Mouse (Mus musculus): ENCODE data around the gene Gm6408.
A peak's percentile ranks its signal among the peaks of the same experiment; 100 is the strongest.
"Not testable (repeated sequence)": the region's sequence is repeated elsewhere in the genome, so short reads cannot be mapped to it uniquely, and the experiment has no call there.

The Gm6408 gene

DNA sequence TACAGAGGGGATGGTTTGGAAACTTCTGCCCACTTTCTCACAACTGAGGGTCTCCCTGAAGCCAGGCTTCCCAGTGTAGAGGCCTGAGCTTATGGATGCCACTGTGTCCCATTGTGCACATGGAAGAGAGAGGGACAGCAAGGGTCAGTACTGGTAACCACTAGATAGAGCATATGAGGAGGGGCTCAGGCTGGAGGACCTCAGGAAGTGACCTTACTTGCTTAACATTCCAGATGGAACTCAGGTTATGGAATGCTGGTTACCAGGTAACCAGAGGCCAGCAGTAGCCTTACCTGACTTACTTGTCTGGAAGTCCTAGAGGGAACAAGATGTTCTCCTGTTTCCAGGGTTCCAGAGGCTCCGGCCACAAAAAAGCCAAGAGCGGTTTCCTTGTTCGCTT, at the start of gene Gm6408:
TSS of gene Gm6408 (plus strand) at position 301 of the 400 bp plus-strand sequence.
- not testable (repeated sequence) for DNase-seq (ENCODE audit: low read depth, low spot score)

DNA sequence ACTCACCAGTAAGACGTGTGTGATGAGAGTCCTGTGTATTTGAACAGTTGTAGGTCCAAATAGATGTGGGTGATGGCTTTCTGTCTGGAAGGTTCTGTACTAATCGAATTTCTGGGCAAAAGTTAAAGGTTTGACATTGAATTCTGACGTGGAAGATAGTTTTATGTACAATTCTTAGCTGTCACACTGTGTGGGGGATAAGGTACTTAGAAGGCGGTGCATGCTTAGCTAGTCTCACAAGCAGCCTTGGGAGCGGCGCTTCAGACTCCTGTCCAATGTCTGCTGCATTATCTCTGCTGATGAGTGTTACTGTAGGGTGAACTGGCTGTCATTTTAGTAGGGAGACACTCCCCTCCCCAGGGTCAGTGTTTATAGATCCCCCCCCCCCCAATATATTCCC, 49.3 kb upstream of the Gm6408 start:
- DNase-seq (ENCODE audit: low read depth, low spot score) = no peak

DNA sequence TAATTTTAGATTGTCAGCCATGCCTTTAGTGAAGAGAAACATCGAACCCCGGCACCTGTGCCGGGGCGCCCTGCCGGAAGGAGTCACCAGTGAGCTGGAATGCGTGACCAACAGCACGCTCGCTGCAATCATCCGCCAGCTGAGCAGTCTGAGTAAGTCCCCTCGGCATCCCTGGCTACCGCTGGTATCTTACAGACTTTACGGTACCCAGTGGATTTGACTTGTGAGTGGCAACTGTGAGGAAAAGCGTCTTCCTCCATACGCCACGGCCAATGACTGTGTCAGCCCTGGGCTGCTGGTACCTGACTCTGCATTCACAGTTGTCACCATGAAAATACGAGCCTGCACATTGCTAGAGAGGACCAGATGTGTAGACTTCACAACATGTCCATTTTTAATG, 46.4 kb upstream of the Gm6408 start:
- no peak for DNase-seq (ENCODE audit: low read depth, low spot score)

DNA sequence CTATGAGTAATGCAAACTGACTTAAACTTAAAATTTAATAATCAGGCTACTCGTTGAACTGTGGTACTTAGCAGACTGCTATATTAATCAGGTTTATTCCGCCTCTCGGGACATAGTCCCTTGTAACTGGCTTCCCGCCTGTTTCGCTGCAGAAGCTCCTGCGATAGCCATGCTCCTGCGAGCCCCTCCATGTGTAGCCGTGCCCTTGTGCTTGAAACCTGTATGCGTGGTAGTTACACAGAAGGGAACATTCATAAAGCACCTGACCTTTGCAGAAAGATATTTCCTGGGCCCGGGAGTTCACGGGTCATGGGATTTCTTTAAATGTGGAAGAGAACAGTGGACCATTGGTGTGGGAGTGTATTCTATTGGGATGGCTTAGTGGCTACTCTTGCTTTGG, 45.0 kb upstream of the Gm6408 start:
- DNase-seq (ENCODE audit: low read depth, low spot score) = no peak

DNA sequence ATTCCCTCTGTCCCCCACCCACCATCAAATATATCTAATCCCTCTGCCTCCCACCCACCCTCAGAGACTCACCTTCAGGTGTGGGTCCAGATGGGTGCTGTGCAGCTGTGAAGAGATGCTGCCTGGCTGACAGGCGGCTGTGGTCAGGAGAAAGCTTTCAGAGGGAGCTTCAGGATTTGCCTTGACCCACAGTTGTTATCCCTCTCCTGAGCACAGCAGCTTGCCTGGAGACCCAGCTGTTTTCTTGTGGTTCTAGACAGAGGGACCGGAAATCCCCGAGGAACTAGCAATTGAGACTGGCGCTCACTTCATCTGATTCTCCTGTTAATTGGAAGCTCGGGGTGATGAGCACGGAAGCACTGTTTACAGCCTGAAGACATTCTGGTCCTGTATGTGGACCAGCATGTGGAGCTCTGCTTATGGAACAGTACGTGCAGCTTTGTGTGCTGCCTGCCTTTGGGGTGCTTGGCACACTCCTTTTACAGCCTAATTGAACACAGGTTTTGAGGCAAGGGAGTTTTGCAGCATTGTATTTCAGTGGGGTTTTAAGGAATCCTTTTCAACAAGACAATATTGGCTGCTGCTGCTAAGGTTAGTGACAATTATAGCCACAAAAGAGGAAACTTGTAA, 42.5 kb upstream of the Gm6408 start:
- no peak for DNase-seq (ENCODE audit: low read depth, low spot score)

DNA sequence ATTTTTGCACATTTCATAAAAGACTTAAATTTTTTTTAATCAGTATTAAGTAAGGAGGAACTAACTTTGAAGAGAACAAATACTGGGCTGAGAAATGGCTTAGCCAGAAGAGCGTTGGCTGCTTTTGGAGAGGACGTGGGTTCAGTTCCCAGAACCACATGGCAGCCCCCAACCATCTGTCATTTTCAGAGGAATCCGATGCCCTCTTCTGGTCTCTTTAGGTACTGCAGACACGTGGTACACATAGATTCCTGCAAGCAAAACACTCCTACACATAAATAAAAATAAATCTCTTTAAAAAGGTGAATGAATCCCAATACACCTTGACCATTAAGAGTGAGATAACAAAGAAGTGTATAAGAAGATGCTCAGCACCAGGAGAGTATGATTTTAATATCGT, 41.5 kb upstream of the Gm6408 start:
- DNase-seq (ENCODE audit: low read depth, low spot score) = peak; percentile 9

DNA sequence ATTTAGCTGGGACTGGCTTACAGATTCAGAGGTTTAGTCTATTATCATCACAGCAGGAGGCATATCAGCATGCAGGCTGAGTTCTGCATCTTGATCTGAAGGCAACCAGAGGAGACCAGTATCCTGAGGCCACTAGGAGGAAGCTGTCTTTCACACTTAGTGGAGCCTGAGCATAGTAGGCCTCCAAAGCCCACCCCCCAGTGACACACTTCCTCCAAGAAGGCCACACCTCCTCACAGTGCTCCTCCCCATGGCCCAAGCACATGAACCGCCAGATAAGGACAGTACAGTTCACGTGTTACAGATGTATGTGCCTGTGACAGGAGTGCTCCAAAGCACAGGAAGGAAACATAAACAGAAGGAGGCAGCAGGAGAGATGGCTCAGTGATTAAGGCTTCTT, 39.0 kb upstream of the Gm6408 start:
- no peak for DNase-seq (ENCODE audit: low read depth, low spot score)

DNA sequence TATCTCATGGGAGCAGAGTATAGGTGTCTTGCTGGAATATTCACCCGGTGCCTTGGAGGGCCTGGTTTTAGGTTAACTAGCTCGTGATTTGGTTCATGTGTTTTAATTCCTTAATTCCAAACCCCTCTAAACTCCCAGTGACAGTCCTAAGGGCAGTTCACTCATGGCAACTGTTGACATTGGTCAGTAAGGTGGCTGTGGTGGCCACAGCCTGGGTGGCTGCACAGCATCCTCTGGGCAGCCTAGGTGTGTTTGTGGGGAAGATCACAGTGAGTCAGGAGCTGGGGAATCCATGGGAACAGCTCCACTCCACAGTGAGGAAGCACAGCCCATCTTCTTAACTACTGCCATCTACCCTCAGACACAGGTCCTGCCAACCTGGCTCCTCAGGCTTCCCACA, 35.1 kb upstream of the Gm6408 start:
- DNase-seq (ENCODE audit: low read depth, low spot score) = no peak

DNA sequence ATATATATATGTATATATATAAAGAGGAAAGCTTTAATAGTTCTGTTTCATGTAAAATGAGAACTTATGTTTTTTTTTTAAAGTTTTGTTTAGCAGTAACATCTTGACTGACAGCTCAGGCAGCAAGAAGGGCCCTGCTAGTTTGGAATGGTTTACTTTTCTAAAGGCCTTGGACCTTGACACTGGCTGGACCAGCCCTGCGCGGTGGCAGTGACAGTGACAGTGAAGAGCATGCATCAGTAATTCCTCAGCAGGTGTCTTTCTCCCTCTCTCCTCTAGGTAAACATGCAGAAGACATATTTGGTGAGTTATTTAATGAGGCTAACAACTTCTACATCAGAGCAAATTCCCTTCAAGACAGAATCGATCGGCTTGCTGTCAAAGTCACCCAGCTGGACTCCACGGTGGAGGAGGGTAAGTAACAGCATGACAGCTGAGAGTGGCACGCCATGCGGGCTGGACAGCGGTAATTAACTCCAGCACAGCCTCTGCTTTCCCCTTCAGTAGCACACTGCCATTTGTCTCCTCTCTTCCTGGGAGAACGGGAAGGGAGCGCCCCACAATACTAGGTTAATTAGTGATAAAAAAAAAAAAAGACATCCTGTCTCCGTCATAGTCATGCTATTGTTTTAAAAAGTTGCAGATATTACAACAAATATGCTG, 30.0 kb upstream of the Gm6408 start:
- no peak for DNase-seq (ENCODE audit: low read depth, low spot score)

DNA sequence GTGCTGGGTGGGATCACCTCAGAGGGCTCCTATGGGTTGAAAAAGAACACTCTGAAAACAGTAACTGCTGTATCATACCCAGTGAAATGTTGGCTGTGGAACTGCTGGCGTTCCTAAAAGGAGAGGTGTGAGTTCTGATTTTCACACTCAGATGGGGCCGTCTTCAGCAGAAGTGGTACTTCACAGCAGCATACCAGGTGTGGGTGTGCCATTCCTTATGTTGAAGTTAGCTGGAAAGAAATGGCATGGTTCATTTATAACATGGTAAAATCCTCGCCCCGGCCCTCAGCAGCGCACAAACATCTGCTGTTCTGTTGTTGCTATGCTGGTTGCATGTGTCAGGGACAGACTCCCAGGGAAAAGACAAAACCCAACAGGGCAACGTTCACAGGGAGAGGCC, 28.2 kb upstream of the Gm6408 start:
- DNase-seq (ENCODE audit: low read depth, low spot score) = no peak

DNA sequence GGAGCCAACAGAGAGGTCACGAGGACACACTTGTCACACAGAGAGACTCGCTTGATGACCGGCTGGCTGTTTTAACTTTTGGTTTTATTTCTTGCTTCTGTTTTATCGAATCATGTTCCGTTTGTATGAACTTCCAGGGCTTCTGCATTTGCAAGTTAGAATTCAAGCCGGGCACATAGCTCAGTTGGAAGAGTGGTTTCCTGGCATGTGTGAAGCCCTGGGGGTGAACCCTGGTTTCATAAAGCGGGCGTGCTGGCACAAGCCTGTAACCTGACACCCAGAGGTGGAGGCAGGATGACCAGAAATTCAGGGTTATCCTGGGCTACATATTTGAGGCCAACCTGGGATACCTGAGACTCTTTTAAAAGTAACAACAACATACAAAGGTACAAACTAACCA, 20.2 kb upstream of the Gm6408 start:
- DNase-seq (ENCODE audit: low read depth, low spot score) = no peak

DNA sequence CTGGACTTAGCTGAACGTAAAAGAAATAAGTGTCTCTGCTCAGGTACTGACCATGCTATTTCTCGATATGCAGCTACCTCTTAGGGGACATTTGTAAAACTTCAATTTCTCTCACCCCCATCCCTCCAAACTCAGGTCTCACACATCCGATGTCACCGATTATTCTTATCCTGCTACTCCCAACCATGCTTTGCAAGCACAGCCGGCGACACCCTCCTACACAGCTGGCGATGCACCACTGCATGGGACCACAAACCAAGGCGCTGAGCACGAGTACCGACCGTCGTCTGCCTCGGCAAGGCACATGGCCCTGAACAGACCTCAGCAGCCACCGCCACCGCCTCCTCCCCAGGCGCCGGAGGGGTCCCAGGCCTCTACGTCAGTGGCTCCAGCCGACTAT, 15.1 kb upstream of the Gm6408 start:
- no peak for DNase-seq (ENCODE audit: low read depth, low spot score)

DNA sequence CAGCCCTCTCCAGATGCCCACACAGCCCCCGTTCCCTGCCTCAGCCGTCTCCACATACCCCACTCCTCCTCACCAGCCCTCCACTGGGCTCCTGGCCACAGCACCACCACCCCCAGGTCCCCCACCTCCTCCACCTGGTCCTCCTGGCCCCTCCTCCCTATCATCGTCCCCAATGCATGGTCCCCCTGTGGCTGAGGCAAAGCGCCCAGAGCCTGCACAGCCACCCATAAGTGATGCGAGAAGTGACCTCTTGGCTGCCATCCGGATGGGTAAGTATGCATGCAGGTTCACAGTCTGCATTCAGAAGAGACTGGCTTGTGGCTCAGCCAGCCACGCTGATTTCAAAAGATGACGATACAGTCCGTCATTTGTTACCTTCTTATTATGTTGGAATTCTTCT, 13.5 kb upstream of the Gm6408 start:
- no peak for DNase-seq (ENCODE audit: low read depth, low spot score)

DNA sequence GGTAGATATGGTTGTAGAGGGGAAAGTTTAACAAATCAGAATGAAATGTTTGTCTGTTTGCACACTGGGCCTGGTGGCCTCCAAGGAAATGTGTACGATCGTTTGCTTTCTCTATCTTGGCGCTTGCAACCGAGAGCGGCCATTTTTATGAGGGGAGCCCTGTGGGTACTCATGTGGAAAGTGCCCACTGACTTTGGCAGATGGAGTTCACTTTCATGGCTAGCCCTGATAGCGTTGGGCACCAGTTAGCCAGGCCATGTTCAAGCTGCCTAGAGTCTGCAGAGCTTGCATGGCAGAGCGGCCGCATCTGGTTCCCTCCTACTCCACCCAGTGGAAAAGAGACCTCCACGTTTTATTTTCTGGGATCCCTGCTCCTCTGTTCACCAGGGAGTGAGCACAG, 10.9 kb upstream of the Gm6408 start:
- DNase-seq (ENCODE audit: low read depth, low spot score) = no peak

DNA sequence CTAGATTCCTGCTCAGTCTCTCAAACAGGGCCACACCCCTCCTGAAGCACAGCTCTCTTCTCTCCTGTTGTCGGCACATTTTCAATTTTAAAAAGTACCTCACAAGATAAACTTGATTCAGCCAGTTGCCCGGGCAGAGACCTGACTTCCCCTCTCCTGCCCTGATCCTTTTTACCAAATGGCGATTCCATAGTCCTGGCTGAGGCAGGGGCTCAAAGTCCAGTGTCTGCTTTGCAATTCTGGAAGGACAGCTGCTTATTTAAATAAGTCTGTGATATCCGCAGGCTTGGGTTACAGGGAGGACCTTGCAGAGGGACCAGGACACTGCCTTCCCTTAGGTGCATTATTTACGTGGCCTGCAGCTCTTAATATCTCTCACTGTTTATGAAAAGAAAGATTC, 10.5 kb upstream of the Gm6408 start:
- no peak for DNase-seq (ENCODE audit: low read depth, low spot score)

DNA sequence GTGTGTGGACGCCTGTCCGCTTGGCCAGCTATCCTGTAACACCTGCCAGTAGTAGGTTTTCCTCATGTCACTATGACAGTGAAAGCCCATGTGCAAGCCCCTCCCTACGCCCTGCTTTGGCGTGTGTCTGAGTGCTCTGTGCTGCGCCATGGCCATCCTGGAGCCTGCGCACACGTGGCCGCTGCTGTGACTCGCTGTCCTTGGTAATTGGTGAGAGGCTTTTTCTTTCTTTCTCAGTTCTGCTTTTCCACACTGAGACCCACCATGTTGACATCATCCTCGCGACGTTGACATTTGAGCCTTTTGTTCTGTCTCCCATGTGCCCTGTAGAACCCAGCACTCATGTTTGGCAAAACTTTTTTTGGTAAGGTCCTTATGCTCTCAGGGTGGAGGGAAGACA, 9.9 kb upstream of the Gm6408 start:
- DNase-seq (ENCODE audit: low read depth, low spot score) = no peak

DNA sequence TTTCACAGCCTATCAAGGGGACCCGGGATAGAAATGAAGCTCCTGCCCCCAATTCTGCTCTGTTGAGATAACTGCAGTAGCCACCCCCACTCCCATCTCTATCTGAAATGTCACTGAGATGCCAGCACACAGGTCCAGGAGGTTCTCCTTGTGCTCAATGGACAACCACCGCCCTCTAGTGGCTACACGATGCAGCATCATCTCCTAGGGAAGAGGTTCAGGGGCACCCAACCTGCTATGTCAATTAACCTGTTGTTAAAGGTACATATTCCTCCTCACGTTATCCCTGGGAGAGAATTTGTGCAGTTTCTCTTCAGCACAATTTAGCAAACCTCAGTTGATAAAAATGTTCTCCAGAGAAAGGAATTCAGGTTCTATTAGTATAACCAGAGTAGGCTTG, 2.2 kb upstream of the Gm6408 start:
- DNase-seq (ENCODE audit: low read depth, low spot score) = peak; percentile 16

DNA sequence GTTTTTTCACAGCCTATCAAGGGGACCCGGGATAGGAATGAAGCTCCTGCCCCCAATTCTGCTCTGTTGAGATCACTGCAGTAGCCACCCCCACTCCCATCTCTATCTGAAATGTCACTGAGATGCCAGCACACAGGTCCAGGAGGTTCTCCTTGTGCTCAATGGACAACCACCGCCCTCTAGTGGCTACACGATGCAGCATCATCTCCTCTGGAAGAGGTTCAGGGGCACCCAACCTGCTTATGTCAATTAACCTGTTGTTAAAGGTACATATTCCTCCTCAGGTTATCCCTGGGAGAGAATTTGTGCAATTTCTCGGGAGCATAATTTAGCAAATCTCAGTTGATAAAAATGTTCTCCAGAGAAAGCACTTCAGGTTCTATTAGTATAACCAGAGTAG, 7.2 kb downstream of the Gm6408 start:
- DNase-seq (ENCODE audit: low read depth, low spot score) = peak; percentile 26

DNA sequence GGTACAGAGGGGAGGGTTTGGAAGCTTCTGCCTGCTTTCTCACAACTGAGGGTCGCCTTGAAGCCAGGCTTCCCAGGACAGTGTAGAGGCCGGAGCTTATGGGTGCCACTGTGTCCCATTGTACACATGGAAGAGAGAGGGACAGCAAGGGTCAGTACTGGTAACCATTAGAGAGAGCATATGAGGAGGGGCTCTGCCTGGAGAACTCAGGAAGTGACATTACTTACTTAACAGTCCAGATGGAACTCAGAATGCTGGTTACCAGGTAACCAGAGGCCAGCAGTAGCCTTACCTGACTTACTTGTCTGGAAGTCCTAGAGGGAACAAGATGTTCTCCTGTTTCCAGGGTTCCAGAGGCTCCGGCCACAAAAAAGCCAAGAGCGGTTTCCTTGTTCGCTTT, 9.3 kb downstream of the Gm6408 start, which contains the start of gene Gm6370:
TSS of gene Gm6370 (plus strand) at position 301 of the 400 bp plus-strand sequence.
- not testable (repeated sequence) for DNase-seq (ENCODE audit: low read depth, low spot score)

DNA sequence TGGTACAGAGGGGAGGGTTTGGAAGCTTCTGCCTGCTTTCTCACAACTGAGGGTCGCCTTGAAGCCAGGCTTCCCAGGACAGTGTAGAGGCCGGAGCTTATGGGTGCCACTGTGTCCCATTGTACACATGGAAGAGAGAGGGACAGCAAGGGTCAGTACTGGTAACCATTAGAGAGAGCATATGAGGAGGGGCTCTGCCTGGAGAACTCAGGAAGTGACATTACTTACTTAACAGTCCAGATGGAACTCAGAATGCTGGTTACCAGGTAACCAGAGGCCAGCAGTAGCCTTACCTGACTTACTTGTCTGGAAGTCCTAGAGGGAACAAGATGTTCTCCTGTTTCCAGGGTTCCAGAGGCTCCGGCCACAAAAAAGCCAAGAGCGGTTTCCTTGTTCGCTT, 20.3 kb downstream of the Gm6408 start, which contains the start of gene 4930449I24Rik:
TSS of gene 4930449I24Rik (plus strand) at position 301 of the 400 bp plus-strand sequence.
- DNase-seq (ENCODE audit: low read depth, low spot score) = not testable (repeated sequence)

DNA sequence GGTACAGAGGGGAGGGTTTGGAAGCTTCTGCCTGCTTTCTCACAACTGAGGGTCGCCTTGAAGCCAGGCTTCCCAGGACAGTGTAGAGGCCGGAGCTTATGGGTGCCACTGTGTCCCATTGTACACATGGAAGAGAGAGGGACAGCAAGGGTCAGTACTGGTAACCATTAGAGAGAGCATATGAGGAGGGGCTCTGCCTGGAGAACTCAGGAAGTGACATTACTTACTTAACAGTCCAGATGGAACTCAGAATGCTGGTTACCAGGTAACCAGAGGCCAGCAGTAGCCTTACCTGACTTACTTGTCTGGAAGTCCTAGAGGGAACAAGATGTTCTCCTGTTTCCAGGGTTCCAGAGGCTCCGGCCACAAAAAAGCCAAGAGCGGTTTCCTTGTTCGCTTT, 32.1 kb downstream of the Gm6408 start, which contains the start of gene Gm3402:
TSS of gene Gm3402 (plus strand) at position 301 of the 400 bp plus-strand sequence.
- not testable (repeated sequence) for DNase-seq (ENCODE audit: low read depth, low spot score)

DNA sequence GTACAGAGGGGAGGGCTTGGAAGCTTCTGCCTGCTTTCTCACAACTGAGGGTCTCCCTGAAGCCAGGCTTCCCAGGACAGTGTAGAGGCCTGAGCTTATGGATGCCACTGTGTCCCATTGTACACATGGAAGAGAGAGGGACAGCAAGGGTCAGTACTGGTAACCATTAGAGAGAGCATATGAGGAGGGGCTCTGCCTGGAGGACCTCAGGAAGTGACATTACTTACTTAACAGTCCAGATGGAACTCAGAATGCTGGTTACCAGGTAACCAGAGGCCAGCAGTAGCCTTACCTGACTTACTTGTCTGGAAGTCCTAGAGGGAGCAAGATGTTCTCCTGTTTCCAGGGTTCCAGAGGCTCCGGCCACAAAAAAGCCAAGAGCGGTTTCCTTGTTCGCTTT, 43.7 kb downstream of the Gm6408 start, which contains the start of gene Gm3404:
TSS of gene Gm3404 (plus strand) at position 301 of the 400 bp plus-strand sequence.
- not testable (repeated sequence) for DNase-seq (ENCODE audit: low read depth, low spot score)
